Comparison of ENCODE assay signal across 9 mouse cellular contexts in the genomic region with DNA sequence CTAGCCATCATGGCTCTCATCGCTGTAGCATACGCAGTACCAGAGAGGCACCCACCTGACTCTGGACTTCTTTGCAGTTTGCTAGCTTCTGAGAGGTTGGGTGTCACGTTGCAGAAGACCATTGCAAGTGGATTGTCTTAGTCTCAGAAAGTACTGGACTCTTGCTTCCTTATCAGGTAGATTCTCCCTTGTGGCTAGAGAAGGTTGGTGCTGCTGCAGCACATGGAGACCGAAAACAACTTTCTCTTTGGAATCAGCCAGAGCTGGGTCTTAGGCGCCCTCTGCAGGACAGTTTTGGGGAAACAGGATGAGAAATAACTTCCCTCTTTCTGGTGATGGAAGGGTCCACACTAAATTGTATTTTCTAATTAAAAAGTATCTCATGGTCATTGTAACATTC.
DNase-seq lines count a peak whose midpoint lies in the region; ATAC-seq and TF ChIP-seq lines count a peak whose summit lies in the region.
"Had no signal": no experiment of that assay in that cellular context is flagged by ENCODE, and none has a peak within 500 bp of the region (broad histone marks: within the 10 kb centered on the region; RNA-seq: fewer than 3 reads in every experiment).

No protein-coding gene starts in this region.

- ATAC-seq in embryonic facial prominence, embryonic 14.5 days (ENCODE audit: low read depth) = peak; percentile 41; the same call in 1 of the 2 replicates
- ATAC-seq in heart, embryonic 16.5 days (replicated peaks; ENCODE audit: extremely low read depth, insufficient read depth, low FRiP score) = 0 out of 2 replicates have a peak, but pooled peaks have one; percentile 37
- peak; percentile 49; the same call in 1 of the 2 replicates for ATAC-seq in lung, embryonic 15.5 days (ENCODE audit: borderline replicate concordance, extremely low read depth, low FRiP score, low TSS enrichment)

- TF ChIP-seq CTCF in E14TG2a.4 (conservative IDR thresholded peaks at IDR 0.05; ENCODE audit: low read length) = peak; percentile 56
- TF ChIP-seq CTCF in olfactory bulb, adult 2 months (IDR thresholded peaks at IDR 0.05; ENCODE audit: insufficient read depth, low read depth, low read length) = peak; percentile 43; the same call in 1 of the 2 replicates

- H3K4me3 ChIP-seq in E14TG2a.4 (replicated peaks; ENCODE audit: low read length) = no peak overlapping the region
- no peak overlapping the region for H3K4me3 ChIP-seq in embryonic facial prominence, embryonic 14.5 days (ENCODE audit: low read depth, low read length)
- no peak overlapping the region for H3K4me3 ChIP-seq in heart, embryonic 16.5 days (ENCODE audit: low read length)
- H3K4me3 ChIP-seq in lung, embryonic 15.5 days = no peak overlapping the region
- no peak overlapping the region for H3K4me3 ChIP-seq in olfactory bulb, adult 2 months (ENCODE audit: insufficient read depth, low read depth, low read length)
- H3K4me3 ChIP-seq: limb, embryonic 12.5 days had no signal

- no peak overlapping the region for H3K4me2 ChIP-seq in embryonic facial prominence, embryonic 14.5 days (ENCODE audit: low read depth, low read length)
- peak overlapping the region; percentile 40; the same call in 1 of the 2 replicates for H3K4me2 ChIP-seq in heart, embryonic 16.5 days (ENCODE audit: low read depth, low read length)
- no peak overlapping the region for H3K4me2 ChIP-seq in lung, embryonic 15.5 days
- H3K4me2 ChIP-seq: limb, embryonic 12.5 days had no signal

- peak; percentile 70 for DNase-seq in adrenal gland, postnatal 25 days
- peak; percentile 69 for DNase-seq in embryonic facial prominence, embryonic 14.5 days (ENCODE audit: low spot score)
- DNase-seq in kidney, postnatal 14 days = peak; percentile 70
- DNase-seq in thymus, postnatal 4 days = peak; percentile 81

- no peak overlapping the region for H3K9ac ChIP-seq in embryonic facial prominence, embryonic 14.5 days (ENCODE audit: low read depth, low read length)
- H3K9ac ChIP-seq in heart, embryonic 16.5 days (ENCODE audit: low read length) = no peak overlapping the region
- no peak overlapping the region for H3K9ac ChIP-seq in lung, embryonic 15.5 days
- H3K9ac ChIP-seq: limb, embryonic 12.5 days had no signal

- no peaks in the 10 kb centered on the region for H3K9me3 ChIP-seq in E14TG2a.4 (ENCODE audit: low read length)
- no peaks in the 10 kb centered on the region for H3K9me3 ChIP-seq in embryonic facial prominence, embryonic 14.5 days (ENCODE audit: control insufficient read depth, low read length)
- no peaks in the 10 kb centered on the region for H3K9me3 ChIP-seq in heart, embryonic 16.5 days (replicated peaks; ENCODE audit: control insufficient read depth, low read length)
- H3K9me3 ChIP-seq in lung, embryonic 15.5 days = no peaks in the 10 kb centered on the region
- H3K9me3 ChIP-seq: limb, embryonic 12.5 days had no signal

- WGBS in embryonic facial prominence, embryonic 14.5 days = 38% methylated on average over 5 of the region's 5 CpGs
- 41% methylated on average over 5 of the region's 5 CpGs for WGBS in heart, embryonic 16.5 days
- 40% methylated on average over 5 of the region's 5 CpGs for WGBS in lung, embryonic 15.5 days
- whole genome bisulfite sequencing in olfactory bulb, adult 2 months = 43% methylated on average over 5 of the region's 5 CpGs

- no peaks in the 10 kb centered on the region for H3K36me3 ChIP-seq in E14TG2a.4 (ENCODE audit: insufficient read depth, low read length)
- H3K36me3 ChIP-seq in embryonic facial prominence, embryonic 14.5 days (ENCODE audit: control insufficient read depth, insufficient read depth, low read length) = no peaks in the 10 kb centered on the region
- no peaks in the 10 kb centered on the region for H3K36me3 ChIP-seq in heart, embryonic 16.5 days (ENCODE audit: control insufficient read depth, insufficient read depth)
- no peaks in the 10 kb centered on the region for H3K36me3 ChIP-seq in lung, embryonic 15.5 days
- H3K36me3 ChIP-seq: limb, embryonic 12.5 days had no signal

- H3K4me1 ChIP-seq in E14TG2a.4 (replicated peaks; ENCODE audit: low read depth, low read length) = peaks cover 7% of the 10 kb centered on the region; the same call in 1 of the 2 replicates
- H3K4me1 ChIP-seq in embryonic facial prominence, embryonic 14.5 days (ENCODE audit: control insufficient read depth, insufficient read depth, low read length) = no peaks in the 10 kb centered on the region; the same call in 1 of the 2 replicates
- no peaks in the 10 kb centered on the region for H3K4me1 ChIP-seq in heart, embryonic 16.5 days (ENCODE audit: control insufficient read depth, insufficient read depth, low read length)
- H3K4me1 ChIP-seq in lung, embryonic 15.5 days = no peaks in the 10 kb centered on the region
- peaks cover 8% of the 10 kb centered on the region; the same call in 1 of the 2 replicates for H3K4me1 ChIP-seq in olfactory bulb, adult 2 months (ENCODE audit: control insufficient read depth, insufficient read depth, low read length)
- H3K4me1 ChIP-seq: limb, embryonic 12.5 days had no signal

- TF ChIP-seq POLR2A in olfactory bulb, adult 2 months (IDR thresholded peaks at IDR 0.05; ENCODE audit: insufficient read depth, low read depth, low read length) = no peak

- no peak overlapping the region for H3K27ac ChIP-seq in embryonic facial prominence, embryonic 14.5 days (replicated peaks; ENCODE audit: low read depth, low read length)
- H3K27ac ChIP-seq in heart, embryonic 16.5 days (ENCODE audit: low read length) = no peak overlapping the region
- no peak overlapping the region for H3K27ac ChIP-seq in lung, embryonic 15.5 days
- H3K27ac ChIP-seq in olfactory bulb, adult 2 months (ENCODE audit: insufficient read depth, low read depth, low read length) = no peak overlapping the region
- H3K27ac ChIP-seq: limb, embryonic 12.5 days had no signal

- H3K27me3 ChIP-seq in E14TG2a.4 (ENCODE audit: insufficient read depth, low read length) = no peaks in the 10 kb centered on the region; the same call in 1 of the 2 replicates
- H3K27me3 ChIP-seq in embryonic facial prominence, embryonic 14.5 days (replicated peaks; ENCODE audit: control insufficient read depth, insufficient read depth, low read length) = no peaks in the 10 kb centered on the region
- H3K27me3 ChIP-seq in heart, embryonic 16.5 days (ENCODE audit: control insufficient read depth, insufficient read depth, low read length) = no peaks in the 10 kb centered on the region
- H3K27me3 ChIP-seq in lung, embryonic 15.5 days = no peaks in the 10 kb centered on the region
